Mouse (Mus musculus) urinary bladder, adult 18-20 months (tissue): ENCODE results near the gene Pgbd5.

Source experiments
- DNase-seq, 2 experiments: peaks; one replicate each; pipeline ENCODE4 v3.0.0; 2022; ENCODE audit warnings: low spot score in 2 of 2, mixed read lengths in 2 of 2

Gene Pgbd5

DNA sequence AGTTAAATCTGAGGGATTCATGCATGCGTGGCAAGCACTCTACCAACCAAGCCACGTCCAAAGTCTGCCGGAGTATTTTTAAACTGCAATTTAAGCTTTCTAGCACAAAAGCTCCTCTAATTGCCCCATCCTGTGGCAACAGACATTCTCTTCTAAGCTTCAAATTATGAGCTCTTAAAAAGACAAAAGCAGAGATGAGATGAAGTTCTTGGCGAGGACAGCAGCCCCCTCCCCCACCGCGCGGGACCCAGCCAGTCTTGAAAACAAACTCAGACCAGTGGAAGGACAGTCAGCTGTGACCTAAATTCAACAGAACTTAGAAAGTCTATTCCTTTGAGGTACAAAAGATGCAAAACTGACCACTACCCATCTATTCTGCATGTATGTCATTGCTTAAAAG, 48.3 kb downstream of the Pgbd5 start:
- no peak for DNase-seq

GRCm38 (mm10) chr8:124389495-124389894, 50.0 kb downstream of the Pgbd5 start:
- no peak for DNase-seq

- no peak for DNase-seq
Observed at GRCm38 (mm10) chr8:124386225-124386899, 53.1 kb downstream of the Pgbd5 start.

DNA sequence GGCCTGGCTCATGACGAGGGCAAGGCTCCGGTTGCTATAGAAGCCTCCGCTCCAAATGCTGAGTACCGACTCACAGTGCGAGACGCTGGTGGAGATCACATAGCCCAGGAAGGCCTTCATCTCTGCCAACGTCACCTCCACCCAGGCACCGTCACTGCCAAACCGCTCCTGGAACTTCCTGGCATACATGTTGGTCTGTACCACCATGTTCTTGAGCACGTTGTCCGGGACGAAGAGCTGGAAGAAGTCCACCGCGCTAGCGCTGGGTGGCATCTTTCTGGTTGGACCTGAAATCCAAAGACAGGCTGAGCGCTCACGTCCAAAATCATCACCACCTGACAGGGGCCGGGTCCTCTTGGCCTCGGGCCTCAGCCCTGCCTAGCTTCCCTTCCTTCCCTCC, 55.1 kb downstream of the Pgbd5 start:
- no peak for DNase-seq

DNA sequence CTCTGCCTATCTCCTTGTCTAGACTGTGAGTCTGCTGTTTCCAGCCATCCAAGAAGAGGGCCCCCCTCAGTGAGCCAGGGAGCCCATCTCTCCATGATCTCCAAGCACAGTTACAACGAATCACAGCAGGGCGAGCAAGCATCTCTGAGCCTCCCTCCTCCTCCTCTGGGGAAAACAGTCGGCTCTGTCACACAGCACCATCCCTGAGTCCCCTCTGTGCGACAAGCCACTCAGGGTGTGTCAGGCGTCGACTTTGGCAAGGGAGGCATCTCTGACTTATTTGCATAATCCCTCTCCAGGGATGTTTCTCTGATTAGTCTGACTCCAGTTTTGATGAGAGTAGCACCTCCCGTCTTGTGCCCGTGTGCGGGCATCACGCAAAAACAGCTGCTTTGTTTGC, 57.2 kb downstream of the Pgbd5 start:
- no peak for DNase-seq

DNA sequence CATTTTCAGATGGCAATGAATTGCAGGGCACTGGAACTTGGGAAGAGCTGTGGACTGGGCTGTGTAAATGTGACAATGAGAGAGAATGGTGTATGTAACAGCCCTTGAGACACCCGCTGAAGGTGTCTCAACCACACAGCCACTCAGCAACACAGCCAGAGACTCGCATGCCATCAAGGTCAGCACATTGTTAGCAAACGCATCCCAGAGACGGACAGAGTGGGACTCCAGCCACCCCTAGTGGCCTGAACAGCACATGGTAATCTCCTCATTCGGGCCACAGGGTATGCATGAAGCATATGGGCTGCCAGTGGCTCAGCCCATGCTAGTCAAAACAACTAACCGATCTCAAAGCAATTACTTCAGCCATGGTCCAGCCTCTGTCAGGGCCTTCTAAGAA, 60.2 kb downstream of the Pgbd5 start:
- DNase-seq, result no peak

DNA sequence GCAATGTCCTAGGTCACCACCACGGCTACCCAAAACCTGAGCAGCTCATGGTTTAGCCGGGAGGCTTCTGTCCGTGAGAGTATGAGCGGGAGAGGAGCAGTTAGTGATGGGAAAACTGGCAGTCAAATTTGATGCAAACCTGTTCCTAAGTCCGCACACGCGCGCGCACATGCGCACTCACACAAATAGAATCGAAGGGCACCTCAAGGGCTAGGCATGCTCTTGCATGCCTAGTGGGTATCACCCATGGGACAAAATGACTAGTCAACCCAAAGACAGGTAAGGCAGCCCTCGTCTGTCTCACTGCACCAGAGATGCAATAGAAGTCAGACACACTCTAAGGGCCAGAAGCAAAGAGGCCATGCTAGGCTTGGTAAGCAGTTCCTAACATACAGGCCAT, 63.1 kb downstream of the Pgbd5 start:
- no peak for DNase-seq

DNA sequence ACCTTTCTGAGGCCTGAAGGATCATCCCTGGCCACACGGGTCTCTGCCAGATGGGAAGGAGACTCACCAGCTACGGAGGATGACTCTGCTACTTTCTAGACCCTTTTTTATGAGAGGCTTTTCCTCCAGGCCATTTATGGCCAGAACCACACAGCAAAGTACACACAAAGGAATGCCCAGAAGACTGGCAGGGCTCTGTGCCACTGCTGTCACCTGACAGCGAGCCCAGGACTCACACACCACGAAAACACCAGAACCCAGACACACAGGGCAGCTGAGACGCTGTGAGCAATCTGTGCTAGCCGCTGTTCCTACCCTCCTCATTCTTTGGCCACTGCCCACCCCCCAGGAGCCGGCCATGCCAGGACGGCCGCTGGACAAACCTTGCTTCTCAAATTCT, 63.7 kb downstream of the Pgbd5 start:
- no peak for DNase-seq

DNA sequence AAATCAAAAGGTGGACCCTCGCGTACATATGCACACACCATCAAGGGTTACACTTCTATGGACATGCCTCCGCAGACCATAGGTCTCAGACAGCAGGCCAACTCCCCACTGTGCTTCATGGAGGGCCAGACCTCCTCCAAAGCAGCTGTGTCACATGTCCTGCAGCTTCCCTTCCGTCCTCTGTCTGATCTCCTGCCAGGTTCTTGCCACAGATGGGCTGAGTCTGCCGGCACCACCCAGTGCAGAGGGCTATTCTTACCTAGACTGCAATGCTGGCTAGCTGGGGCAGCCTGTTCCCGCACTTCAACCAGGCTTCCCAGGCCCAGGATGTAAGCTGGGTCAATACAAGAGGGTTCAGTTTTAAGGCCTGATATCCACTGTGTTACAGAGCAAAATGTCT, 64.3 kb downstream of the Pgbd5 start:
- DNase-seq, result no peak

- no peak for DNase-seq
Observed at GRCm38 (mm10) chr8:124373753-124374152, 65.7 kb downstream of the Pgbd5 start.

DNA sequence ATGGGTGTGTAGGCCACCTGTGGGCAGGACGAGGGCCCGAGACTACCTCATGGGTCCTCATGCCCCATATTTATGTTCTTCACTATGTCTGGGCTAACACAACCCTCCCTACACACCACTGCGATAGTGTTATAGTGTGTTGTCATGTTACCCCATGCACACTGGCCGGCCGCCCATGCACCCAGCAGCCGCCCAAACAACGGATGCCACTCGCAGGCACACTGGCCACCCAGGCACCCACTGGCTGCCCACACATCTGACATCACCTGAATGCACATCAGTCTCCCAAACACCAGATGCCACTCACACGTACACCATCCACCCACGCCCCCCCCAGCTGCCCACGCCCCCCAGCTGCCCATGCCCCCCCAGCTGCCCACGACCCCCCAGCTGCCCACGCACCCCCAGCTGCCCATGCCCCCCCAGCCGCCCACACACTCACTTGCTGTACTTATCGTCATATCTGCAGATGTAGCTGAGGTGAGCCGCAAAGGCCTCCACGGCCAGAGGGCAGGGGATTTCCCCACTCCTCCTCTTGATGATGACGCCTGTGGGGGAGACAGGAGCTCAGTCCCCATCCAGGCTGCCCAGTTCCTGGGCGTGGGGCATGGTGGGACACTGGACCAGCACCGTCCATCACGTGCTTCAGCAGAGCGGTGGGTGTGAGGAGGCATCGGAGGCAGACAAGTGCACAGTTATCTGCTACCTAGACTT, 67.9 kb downstream of the Pgbd5 start:
- DNase-seq, result no peak

- no peak for DNase-seq
Observed at GRCm38 (mm10) chr8:124370422-124371183, 68.9 kb downstream of the Pgbd5 start.

DNA sequence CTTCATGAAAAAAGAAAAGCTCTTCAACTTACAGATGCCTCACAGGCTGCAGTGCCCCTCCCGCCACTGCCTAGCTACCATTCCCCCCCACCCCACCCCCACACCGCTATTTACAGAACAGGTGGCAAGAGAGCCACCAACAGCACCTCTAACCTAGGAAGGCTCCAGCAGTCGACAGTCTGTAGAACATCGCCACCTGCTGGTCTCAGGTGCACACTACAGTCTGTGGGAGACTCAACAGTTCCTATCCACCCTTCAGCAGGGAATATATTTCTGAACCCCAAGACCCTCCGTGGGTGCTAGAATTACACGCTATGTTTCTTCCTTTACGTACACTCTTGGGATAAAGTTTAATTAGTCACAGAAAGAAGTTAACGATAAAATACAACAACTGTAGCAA, 71.2 kb downstream of the Pgbd5 start:
- DNase-seq, result no peak

- no peak for DNase-seq
Observed at GRCm38 (mm10) chr8:124363337-124363736, 76.1 kb downstream of the Pgbd5 start.

DNA sequence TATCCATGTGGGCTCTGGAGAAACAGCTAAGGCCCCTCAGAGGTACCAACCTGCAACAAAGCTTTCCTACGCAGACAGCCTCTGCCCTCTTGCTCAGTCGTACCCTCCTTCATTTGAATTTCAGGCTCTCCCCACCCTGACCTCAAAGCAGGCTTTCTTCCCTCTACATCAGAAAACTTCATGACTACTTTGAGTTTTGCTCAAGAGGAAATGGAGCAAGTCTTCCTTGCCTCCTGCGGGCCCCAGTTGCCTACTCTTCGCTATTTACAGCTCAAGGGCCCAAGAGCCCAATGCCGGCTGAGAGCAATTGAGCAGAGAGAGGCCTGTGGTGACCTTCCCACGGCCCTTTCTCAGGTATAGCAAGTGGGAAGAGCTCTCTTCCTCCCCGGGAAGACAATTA, 76.9 kb downstream of the Pgbd5 start:
- no peak for DNase-seq

GRCm38 (mm10) chr8:124361773-124362427, 77.6 kb downstream of the Pgbd5 start:
- no peak for DNase-seq

DNA sequence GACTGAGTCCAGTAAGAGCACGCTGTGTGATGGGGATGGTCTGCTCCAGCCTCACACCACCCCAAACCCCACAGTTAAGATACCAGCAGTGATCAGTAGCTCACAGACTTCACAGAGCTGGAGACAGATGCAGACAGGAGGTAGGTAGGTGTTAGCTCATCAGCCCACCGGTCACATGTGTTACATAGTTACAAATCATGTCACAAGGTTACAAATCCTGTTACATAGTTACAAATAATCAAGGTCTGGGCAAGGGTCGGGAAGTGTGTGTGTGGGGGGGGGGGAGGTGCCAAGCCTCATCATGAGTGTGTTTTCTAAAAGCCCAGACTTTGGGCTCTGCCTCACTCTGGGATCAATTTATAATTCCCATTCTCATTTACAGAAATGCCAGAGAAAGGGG, 78.5 kb downstream of the Pgbd5 start:
- DNase-seq, result no peak

DNA sequence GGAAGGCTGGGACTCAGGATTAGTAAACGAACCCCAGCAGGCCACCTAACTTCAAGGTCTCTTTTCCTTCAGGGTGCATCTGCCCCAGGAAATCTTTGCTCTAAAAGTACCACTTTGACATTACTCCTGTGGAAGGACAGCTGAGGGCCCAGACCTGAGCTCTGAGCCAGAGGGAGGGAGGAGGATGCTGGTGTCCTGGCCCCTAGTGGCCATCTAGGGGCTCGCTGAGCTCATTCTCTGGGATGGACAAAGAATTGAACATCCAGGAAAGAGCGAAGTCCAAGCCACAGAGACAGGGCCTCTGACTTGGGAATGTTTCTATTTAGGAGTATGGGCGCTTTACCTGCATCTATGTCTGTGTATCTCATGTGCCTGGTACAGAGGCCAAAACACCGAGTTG, 87.8 kb downstream of the Pgbd5 start:
- no peak for DNase-seq

DNA sequence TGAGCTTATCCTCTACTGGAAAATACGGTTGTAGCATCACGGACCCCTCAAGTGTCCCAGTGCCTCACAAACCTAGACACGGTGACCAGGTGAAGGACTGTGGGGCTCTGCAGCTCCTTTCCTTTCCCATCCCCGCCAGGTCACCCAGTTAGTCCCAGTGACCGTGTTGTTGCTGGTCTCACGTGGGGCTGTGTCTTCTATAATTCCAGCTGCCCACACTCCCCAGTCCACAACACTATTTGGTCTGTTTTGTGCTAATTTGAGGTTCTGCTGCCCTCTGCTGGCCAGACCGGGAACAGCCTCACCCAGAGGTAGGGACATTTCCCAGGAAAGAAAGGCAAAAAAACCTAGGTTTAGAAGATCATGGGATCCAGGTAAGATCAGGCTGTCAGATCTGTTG, 89.8 kb downstream of the Pgbd5 start:
- DNase-seq, result peak; percentile 71 to 90

GRCm38 (mm10) chr8:124348087-124348486, 91.4 kb downstream of the Pgbd5 start:
- peak in 1 of 2 experiments; percentile 37 for DNase-seq

- no peak for DNase-seq
Observed at GRCm38 (mm10) chr8:124346852-124347523, 92.5 kb downstream of the Pgbd5 start.

DNA sequence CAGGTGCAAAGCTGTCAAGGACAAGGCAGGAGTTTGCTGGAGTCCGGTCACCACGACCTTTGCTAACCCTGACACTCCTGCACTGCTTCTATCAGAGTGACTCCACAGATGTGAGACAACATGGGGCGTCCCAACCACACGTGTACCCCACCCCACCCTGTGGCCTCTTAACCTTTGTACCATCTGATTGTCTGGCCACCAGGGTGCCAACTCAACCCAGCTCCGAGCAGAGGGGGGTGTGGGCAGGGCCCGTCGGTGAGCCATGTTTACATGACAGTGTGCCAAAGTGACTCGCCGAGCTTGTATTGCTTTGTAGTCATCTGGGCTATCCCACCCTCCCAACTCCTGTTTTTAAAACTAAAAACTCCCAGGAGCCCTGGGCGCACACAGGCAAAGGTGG, 94.4 kb downstream of the Pgbd5 start:
- DNase-seq, result peak in 1 of 2 experiments; percentile 63
